Mouse (Mus musculus): ENCODE data around the gene Sri.
A peak's percentile ranks its signal among the peaks of the same experiment; 100 is the strongest.
"Not testable (repeated sequence)": the region's sequence is repeated elsewhere in the genome, so short reads cannot be mapped to it uniquely, and the experiment has no call there.

The Sri gene

GRCm38 (mm10) chr5:8045855-8046254 lies at the start of gene Sri:
TSS of gene Sri (plus strand) at chr5:8046078.
- no peak for DNase-seq

- no peak for DNase-seq
Observed at GRCm38 (mm10) chr5:7996401-7997044, 49.4 kb upstream of the Sri start.

GRCm38 (mm10) chr5:7997086-7997485 lies 48.8 kb upstream of the Sri start:
- no peak for DNase-seq

- DNase-seq = no peak
Observed at GRCm38 (mm10) chr5:8000466-8000865, 45.4 kb upstream of the Sri start.

- no peak for DNase-seq
Observed at GRCm38 (mm10) chr5:8002827-8003226, 43.1 kb upstream of the Sri start.

GRCm38 (mm10) chr5:8013276-8013675 lies 32.6 kb upstream of the Sri start:
- DNase-seq = no peak

- not testable (repeated sequence) for DNase-seq
Observed at GRCm38 (mm10) chr5:8034596-8034995, 11.3 kb upstream of the Sri start.

- DNase-seq = no peak
Observed at GRCm38 (mm10) chr5:8053827-8054226, 7.9 kb downstream of the Sri start.

- peak; percentile 19 for DNase-seq
Observed at GRCm38 (mm10) chr5:8055721-8056129, 9.8 kb downstream of the Sri start.

- peak; percentile 88 for DNase-seq
Observed at GRCm38 (mm10) chr5:8056141-8057017, 10.5 kb downstream of the Sri start.

GRCm38 (mm10) chr5:8057018-8057323 lies 11.1 kb downstream of the Sri start:
- DNase-seq = no peak

GRCm38 (mm10) chr5:8058056-8058455 lies 12.2 kb downstream of the Sri start:
- DNase-seq = no peak

- no peak for DNase-seq
Observed at GRCm38 (mm10) chr5:8062469-8062868, 16.6 kb downstream of the Sri start.

GRCm38 (mm10) chr5:8063207-8063606 lies 17.3 kb downstream of the Sri start:
- DNase-seq = no peak

GRCm38 (mm10) chr5:8073406-8073805 lies 27.5 kb downstream of the Sri start:
- DNase-seq = no peak

GRCm38 (mm10) chr5:8073901-8074561 lies 28.2 kb downstream of the Sri start:
- DNase-seq = no peak

GRCm38 (mm10) chr5:8077481-8077880 lies 31.6 kb downstream of the Sri start:
- DNase-seq = no peak

GRCm38 (mm10) chr5:8082800-8083509 lies 37.1 kb downstream of the Sri start:
- no peak for DNase-seq

- no peak for DNase-seq
Observed at GRCm38 (mm10) chr5:8085661-8086060, 39.8 kb downstream of the Sri start.

- DNase-seq = no peak
Observed at GRCm38 (mm10) chr5:8088147-8088546, 42.3 kb downstream of the Sri start.

GRCm38 (mm10) chr5:8094921-8095320 lies 49.0 kb downstream of the Sri start:
- DNase-seq = no peak

- DNase-seq = no peak
Observed at GRCm38 (mm10) chr5:8095689-8096088, 49.8 kb downstream of the Sri start.

- DNase-seq = no peak
Observed at GRCm38 (mm10) chr5:8111691-8112090, 65.8 kb downstream of the Sri start.
